Mouse (Mus musculus): ENCODE results near the gene Olfr1176. TPM values are rescaled to one million over a fixed set of nuclear protein-coding genes. Genes with fewer than 3 reads are reported as not detected.

Olfr1176 gene
- total RNA-seq (2021) = not detected
- long read RNA-seq, experiment 1 = 0 reads
- long read RNA-seq, experiment 2 = 0 reads

- Histone ChIP-seq H3K27ac (no peak within 1 kb of the TSS), H3K4me3 (no peak within 1 kb of the TSS)
- intact Hi-C loops (cut with DNase I) = no loop called here
- no peak for TF ChIP-seq CTCF (IDR thresholded peaks at IDR 0.05)
- no peak for DNase-seq
Measured at GRCm38 (mm10) chr2:88336421-88336820, at the start of gene Olfr1176. Olfr1176 (plus strand) TSS chr2:88336721.

- H3K4me3 ChIP-seq = no peak within 1 kb of the TSS
- DNase-seq = no peak
- TF ChIP-seq CTCF (IDR thresholded peaks at IDR 0.05) = no peak
- intact Hi-C loops (cut with DNase I) = no loop called here
- no peak within 1 kb of the TSS for H3K27ac ChIP-seq
Measured at GRCm38 (mm10) chr2:88315035-88315434, 21.5 kb upstream of the Olfr1176 start, which contains the start of gene Olfr1174-ps. Olfr1174-ps (minus strand) TSS chr2:88315135.

- intact Hi-C loops (cut with DNase I) = no loop called here
- Histone ChIP-seq H3K27ac (no peak within 1 kb of the TSS), H3K4me3 (no peak within 1 kb of the TSS)
- no peak for DNase-seq
- TF ChIP-seq CTCF (IDR thresholded peaks at IDR 0.05) = no peak
Measured at GRCm38 (mm10) chr2:88327115-88327514, 9.4 kb upstream of the Olfr1176 start, which contains the start of gene Olfr1175-ps. Olfr1175-ps (minus strand) TSS chr2:88327215.

- TF ChIP-seq CTCF (IDR thresholded peaks at IDR 0.05) = no peak
- DNase-seq = no peak
- intact Hi-C loops (cut with DNase I) = no loop called here
- no peak within 1 kb of the TSS for H3K4me3 ChIP-seq
- no peak within 1 kb of the TSS for H3K27ac ChIP-seq
Measured at GRCm38 (mm10) chr2:88346392-88346791, 9.9 kb downstream of the Olfr1176 start, which contains the start of gene Olfr1177-ps. Olfr1177-ps (minus strand) TSS chr2:88346492.

- peak; percentile 61 for TF ChIP-seq CTCF (IDR thresholded peaks at IDR 0.05)
- no peak for DNase-seq
- no peak overlapping the region for H3K4me3 ChIP-seq
- H3K27ac ChIP-seq = no peak overlapping the region
- intact Hi-C loops (cut with DNase I) = no loop called here
Measured at GRCm38 (mm10) chr2:88356304-88356703, 19.8 kb downstream of the Olfr1176 start.

- H3K4me3 ChIP-seq = no peak within 1 kb of the TSS
- TF ChIP-seq CTCF (IDR thresholded peaks at IDR 0.05) = no peak
- H3K27ac ChIP-seq = no peak within 1 kb of the TSS
- DNase-seq = no peak
- intact Hi-C loops (cut with DNase I) = no loop called here
Measured at GRCm38 (mm10) chr2:88386762-88387161, 50.2 kb downstream of the Olfr1176 start, which contains the start of gene Olfr1178. Olfr1178 (plus strand) TSS chr2:88387062.

Other genes with a start within 250 kb of the Olfr1176 start
- not detected for gene Olfr1164, start 242.8 kb upstream of the Olfr1176 start, total RNA-seq (2021)
- not detected for gene Olfr1166, start 208.4 kb upstream of the Olfr1176 start, total RNA-seq (2021)
- not detected for gene Olfr1167, start 181.5 kb upstream of the Olfr1176 start, total RNA-seq (2021)
- gene Olfr1168, start 154.8 kb upstream of the Olfr1176 start, total RNA-seq (2021) = not detected
- gene Olfr1170, start 108.4 kb upstream of the Olfr1176 start, total RNA-seq (2021) = not detected
- not detected for gene Olfr1173, start 56.8 kb upstream of the Olfr1176 start, total RNA-seq (2021)
- gene Olfr1174-ps, start 21.6 kb upstream of the Olfr1176 start, total RNA-seq (2021) = not detected
- gene Olfr1175-ps, start 9.5 kb upstream of the Olfr1176 start, total RNA-seq (2021) = not detected
- not detected for gene Olfr1177-ps, start 9.8 kb downstream of the Olfr1176 start, total RNA-seq (2021)
- not detected for gene Olfr1178, start 50.3 kb downstream of the Olfr1176 start, total RNA-seq (2021)
- gene Olfr1179, start 69.7 kb downstream of the Olfr1176 start, total RNA-seq (2021) = not detected
- not detected for gene Olfr1180, start 82.4 kb downstream of the Olfr1176 start, total RNA-seq (2021)
- not detected for gene Olfr1181, start 89.5 kb downstream of the Olfr1176 start, total RNA-seq (2021)
- not detected for gene Gm13757, start 112.4 kb downstream of the Olfr1176 start, total RNA-seq (2021)
- not detected for gene Olfr1183, start 118.1 kb downstream of the Olfr1176 start, total RNA-seq (2021)
- gene Olfr1184, start 146.9 kb downstream of the Olfr1176 start, total RNA-seq (2021) = not detected
- gene Olfr1185-ps1, start 156.6 kb downstream of the Olfr1176 start, total RNA-seq (2021) = not detected
- gene Olfr1186, start 181.8 kb downstream of the Olfr1176 start, total RNA-seq (2021) = not detected
- gene Olfr1188, start 220.2 kb downstream of the Olfr1176 start, total RNA-seq (2021) = not detected
- not detected for gene Olfr1189, start 249.7 kb downstream of the Olfr1176 start, total RNA-seq (2021)